Mouse (Mus musculus) layer of hippocampus, postnatal 14 days (tissue): Measurements from ENCODE around the gene Mllt10. TPM values are rescaled to one million over a fixed set of nuclear protein-coding genes. Genes with fewer than 3 reads are reported as not detected.
"Not testable (repeated sequence)": the region's sequence is repeated elsewhere in the genome, so short reads cannot be mapped to it uniquely, and the experiment has no call there.

ENCODE experiments used
- DNase-seq, 2 experiments: peaks; one replicate each; pipeline ENCODE4 v3.0.0; 2021 to 2022; ENCODE audit warnings: low spot score in 2 of 2, mixed read lengths in 1 of 2
- total RNA-seq, 2 experiments: library from RNA; stranded (reverse); gene quantifications; 2 replicates each; pipeline ENCODE4 v1.2.3; 2021

Mllt10 gene
- total RNA-seq, 2 experiments from 2014 or later, result 51.0 to 63.0 TPM

GRCm38 (mm10) chr2:18068071-18068796 is 13.2 kb downstream of the Mllt10 start:
- DNase-seq, result no peak

GRCm38 (mm10) chr2:18071947-18072346 is 16.9 kb downstream of the Mllt10 start:
- no peak for DNase-seq

- DNase-seq, result no peak
Measured at GRCm38 (mm10) chr2:18080182-18080860, 25.3 kb downstream of the Mllt10 start.

GRCm38 (mm10) chr2:18087695-18088094 is 32.7 kb downstream of the Mllt10 start:
- not testable (repeated sequence) for DNase-seq

GRCm38 (mm10) chr2:18093858-18094257 is 38.8 kb downstream of the Mllt10 start:
- DNase-seq, result no peak

GRCm38 (mm10) chr2:18094319-18094718 is 39.3 kb downstream of the Mllt10 start:
- DNase-seq, result no peak

GRCm38 (mm10) chr2:18095804-18096203 is 40.8 kb downstream of the Mllt10 start:
- DNase-seq, result no peak

- DNase-seq, result no peak
Measured at GRCm38 (mm10) chr2:18100914-18101313, 45.9 kb downstream of the Mllt10 start.

GRCm38 (mm10) chr2:18107561-18107960 is 52.5 kb downstream of the Mllt10 start:
- DNase-seq, result no peak

GRCm38 (mm10) chr2:18108214-18108613 is 53.2 kb downstream of the Mllt10 start:
- DNase-seq, result no peak

- DNase-seq, result no peak
Measured at GRCm38 (mm10) chr2:18111411-18111810, 56.4 kb downstream of the Mllt10 start.

- no peak for DNase-seq
Measured at GRCm38 (mm10) chr2:18116432-18116831, 61.4 kb downstream of the Mllt10 start.

GRCm38 (mm10) chr2:18138131-18138530 is 83.1 kb downstream of the Mllt10 start:
- DNase-seq, result no peak

GRCm38 (mm10) chr2:18139646-18140045 is 84.6 kb downstream of the Mllt10 start:
- DNase-seq, result no peak

GRCm38 (mm10) chr2:18156131-18156530 is 101.1 kb downstream of the Mllt10 start:
- no peak for DNase-seq

GRCm38 (mm10) chr2:18159426-18159825 is 104.4 kb downstream of the Mllt10 start:
- DNase-seq, result no peak

GRCm38 (mm10) chr2:18160992-18161391 is 106.0 kb downstream of the Mllt10 start:
- peak in 1 of 2 experiments; percentile 13 for DNase-seq

- DNase-seq, result no peak
Measured at GRCm38 (mm10) chr2:18165511-18165910, 110.5 kb downstream of the Mllt10 start.

- DNase-seq, result no peak
Measured at GRCm38 (mm10) chr2:18169174-18169948, 114.3 kb downstream of the Mllt10 start.

- DNase-seq, result no peak
Measured at GRCm38 (mm10) chr2:18175234-18175633, 120.2 kb downstream of the Mllt10 start.

GRCm38 (mm10) chr2:18176235-18176634 is 121.2 kb downstream of the Mllt10 start:
- no peak for DNase-seq

GRCm38 (mm10) chr2:18180323-18180722 is 125.3 kb downstream of the Mllt10 start:
- DNase-seq, result no peak
